Mouse (Mus musculus) hindbrain, embryonic 16.5 days (tissue): Measurements from ENCODE around the gene Prdx5. TPM values are rescaled to one million over a fixed set of nuclear protein-coding genes. Genes with fewer than 3 reads are reported as not detected.
A peak's percentile ranks its signal among the peaks of the same experiment; 100 is the strongest.
"Not testable (repeated sequence)": the region's sequence is repeated elsewhere in the genome, so short reads cannot be mapped to it uniquely, and the experiment has no call there.

Source experiments
- ATAC-seq: fragments of 200-750 bp; cut with Nextera tagmentation; 2 replicates; pipeline ENCODE4 v1.8.0; 2017; ENCODE audit warnings: moderate TSS enrichment, moderate library complexity
- H3K27ac ChIP-seq: fragments of 300-500 bp; sonication (generic); 2 replicates; pipeline ENCODE4 v1.5.1; 2014; ENCODE audit warnings: low read depth, mild to moderate bottlenecking, control low read depth, low read length, moderate library complexity
- H3K27me3 ChIP-seq: fragments of 300-500 bp; sonication (generic); replicated peaks from 2 replicates; pipeline ENCODE4 v1.6.1; 2014; ENCODE audit warnings: low read length; ENCODE audit not compliant: control insufficient read depth, insufficient read depth
- H3K36me3 ChIP-seq: fragments of 300-500 bp; sonication (generic); 2 replicates; pipeline ENCODE4 v1.6.1; 2014; ENCODE audit warnings: mild to moderate bottlenecking, low read length, moderate library complexity, mixed read lengths; ENCODE audit not compliant: control insufficient read depth, insufficient read depth
- H3K4me1 ChIP-seq: fragments of 300-500 bp; sonication (generic); 2 replicates; pipeline ENCODE4 v1.6.1; 2014; ENCODE audit warnings: low read depth, low read length; ENCODE audit not compliant: control insufficient read depth, insufficient read depth
- H3K4me2 ChIP-seq: fragments of 300-500 bp; sonication (generic); 2 replicates; pipeline ENCODE4 v1.6.1; 2014; ENCODE audit warnings: mild to moderate bottlenecking, low read length, control low read depth, moderate library complexity
- H3K4me3 ChIP-seq: fragments of 300-500 bp; sonication (generic); 2 replicates; pipeline ENCODE4 v1.5.1; 2014; ENCODE audit warnings: mild to moderate bottlenecking, low read length, control low read depth, moderate library complexity
- H3K9ac ChIP-seq: fragments of 300-500 bp; sonication (generic); 2 replicates; pipeline ENCODE4 v1.6.1; 2014; ENCODE audit warnings: low read depth, mild to moderate bottlenecking, control low read depth, low read length, moderate library complexity
- H3K9me3 ChIP-seq: fragments of 300-500 bp; sonication (generic); 2 replicates; pipeline ENCODE4 v1.6.1; 2014; ENCODE audit warnings: mild to moderate bottlenecking, low read length, moderate library complexity; ENCODE audit not compliant: control insufficient read depth
- WGBS: fragments of 180-500 bp; shearing (Covaris S2); extraction: QIAGEN DNeasy Blood & Tissue Kit; methylation state at CpG from one replicate; pipeline ENCODE4 v1.1.7; 2014; 5-methylcytosine and 5-hydroxymethylcytosine counted together
- polyA plus RNA-seq: library from polyadenylated mRNA; unstranded; fragments of >200 nt; fragmentation: Nextera tagmentation; extraction: Ambion mirVana; gene quantifications from 2 replicates; pipeline ENCODE4 v1.2.1, GENCODE M21; 2015

Prdx5 gene
- polyA plus RNA-seq, 1 experiment from 2014 or later: 532 TPM

GRCm38 (mm10) chr19:6913991-6914390, 4.1 kb upstream of the Prdx5 start:
- WGBS: 90% methylated on average over 11 of the region's 11 CpGs
- Histone ChIP-seq H3K4me2 (no peak overlapping the region), H3K9me3 (no peaks in the 10 kb centered on the region), H3K27me3 (no peaks in the 10 kb centered on the region), H3K4me3 (no peak overlapping the region), H3K36me3 (peaks cover 21% of the 10 kb centered on the region), H3K9ac (no peak overlapping the region), H3K27ac (no peak overlapping the region), H3K4me1 (peaks cover 8% of the 10 kb centered on the region)
- ATAC-seq: no peak

- H3K9ac ChIP-seq: no peak overlapping the region
- peaks cover 17% of the 10 kb centered on the region for H3K4me1 ChIP-seq
- 87% methylated on average over 6 of the region's 6 CpGs for WGBS
- no peaks in the 10 kb centered on the region for H3K27me3 ChIP-seq
- no peak overlapping the region for H3K4me2 ChIP-seq
- peaks cover 21% of the 10 kb centered on the region for H3K36me3 ChIP-seq
- H3K27ac ChIP-seq: no peak overlapping the region
- H3K4me3 ChIP-seq: no peak overlapping the region
- ATAC-seq: no peak
- no peaks in the 10 kb centered on the region for H3K9me3 ChIP-seq
Observed at GRCm38 (mm10) chr19:6913036-6913435, 3.1 kb upstream of the Prdx5 start.

GRCm38 (mm10) chr19:6912205-6912970, 2.5 kb upstream of the Prdx5 start:
- Histone ChIP-seq H3K4me3 (no peak overlapping the region), H3K27ac (no peak overlapping the region), H3K9ac (no peak overlapping the region), H3K4me1 (peaks cover 24% of the 10 kb centered on the region), H3K27me3 (no peaks in the 10 kb centered on the region), H3K9me3 (no peaks in the 10 kb centered on the region), H3K36me3 (peaks cover 21% of the 10 kb centered on the region), H3K4me2 (no peak overlapping the region)
- 91% methylated on average over 15 of the region's 15 CpGs for WGBS
- no peak for ATAC-seq

- H3K4me3 ChIP-seq: peak overlapping the region; percentile 14
- no peak overlapping the region for H3K9ac ChIP-seq
- H3K36me3 ChIP-seq: peaks cover 29% of the 10 kb centered on the region
- 79% methylated on average over 19 of the region's 19 CpGs for WGBS
- H3K4me2 ChIP-seq: peak overlapping the region; percentile 67
- no peaks in the 10 kb centered on the region for H3K27me3 ChIP-seq
- H3K4me1 ChIP-seq: peaks cover 27% of the 10 kb centered on the region
- H3K27ac ChIP-seq: no peak overlapping the region
- H3K9me3 ChIP-seq: no peaks in the 10 kb centered on the region
- ATAC-seq: no peak
Observed at GRCm38 (mm10) chr19:6911101-6912074, 1.5 kb upstream of the Prdx5 start.

- not testable (repeated sequence) for ATAC-seq, H3K9me3 ChIP-seq, H3K27me3 ChIP-seq
- H3K27ac ChIP-seq: peak overlapping the region; percentile 99
- under 1% methylated on average over 26 of the region's 30 CpGs for WGBS
- peaks cover 35% of the 10 kb centered on the region for H3K36me3 ChIP-seq
- peaks cover 27% of the 10 kb centered on the region for H3K4me1 ChIP-seq
- peak overlapping the region; percentile 74 for H3K4me3 ChIP-seq
- H3K4me2 ChIP-seq: peak overlapping the region; percentile 67
- H3K9ac ChIP-seq: peak overlapping the region; percentile 88
Observed at GRCm38 (mm10) chr19:6910306-6910705, 400 bp upstream of the Prdx5 start.

GRCm38 (mm10) chr19:6909021-6909420, 885 bp downstream of the Prdx5 start:
- H3K4me1 ChIP-seq: peaks cover 27% of the 10 kb centered on the region
- peak overlapping the region; percentile 74 for H3K4me3 ChIP-seq
- no peaks in the 10 kb centered on the region for H3K27me3 ChIP-seq
- H3K27ac ChIP-seq: peak overlapping the region; percentile 99
- peak overlapping the region; percentile 67 for H3K4me2 ChIP-seq
- 12% methylated on average over 11 of the region's 11 CpGs for WGBS
- no peaks in the 10 kb centered on the region for H3K9me3 ChIP-seq
- H3K9ac ChIP-seq: peak overlapping the region; percentile 88
- H3K36me3 ChIP-seq: peaks cover 40% of the 10 kb centered on the region
- no peak for ATAC-seq

GRCm38 (mm10) chr19:6907811-6908540, 1.9 kb downstream of the Prdx5 start:
- no peak for ATAC-seq
- H3K4me1 ChIP-seq: peaks cover 27% of the 10 kb centered on the region
- no peaks in the 10 kb centered on the region for H3K27me3 ChIP-seq
- H3K4me3 ChIP-seq: peak overlapping the region; percentile 74
- WGBS: 86% methylated on average over 7 of the region's 7 CpGs
- H3K27ac ChIP-seq: no peak overlapping the region
- peak overlapping the region; percentile 67 for H3K4me2 ChIP-seq
- no peaks in the 10 kb centered on the region for H3K9me3 ChIP-seq
- peaks cover 35% of the 10 kb centered on the region for H3K36me3 ChIP-seq
- peak overlapping the region; percentile 35 for H3K9ac ChIP-seq

GRCm38 (mm10) chr19:6907094-6907493, 2.8 kb downstream of the Prdx5 start:
- Histone ChIP-seq H3K4me2 (no peak overlapping the region), H3K4me3 (no peak overlapping the region), H3K36me3 (peaks cover 27% of the 10 kb centered on the region), H3K27ac (no peak overlapping the region), H3K4me1 (peaks cover 27% of the 10 kb centered on the region), H3K9ac (no peak overlapping the region; the same call in 1 of the 2 replicates), H3K9me3 (no peaks in the 10 kb centered on the region), H3K27me3 (no peaks in the 10 kb centered on the region)
- 91% methylated on average over 8 of the region's 8 CpGs for WGBS
- ATAC-seq: no peak
